Mouse (Mus musculus): ENCODE data around the gene Mab21l1.

Mab21l1 gene

DNA sequence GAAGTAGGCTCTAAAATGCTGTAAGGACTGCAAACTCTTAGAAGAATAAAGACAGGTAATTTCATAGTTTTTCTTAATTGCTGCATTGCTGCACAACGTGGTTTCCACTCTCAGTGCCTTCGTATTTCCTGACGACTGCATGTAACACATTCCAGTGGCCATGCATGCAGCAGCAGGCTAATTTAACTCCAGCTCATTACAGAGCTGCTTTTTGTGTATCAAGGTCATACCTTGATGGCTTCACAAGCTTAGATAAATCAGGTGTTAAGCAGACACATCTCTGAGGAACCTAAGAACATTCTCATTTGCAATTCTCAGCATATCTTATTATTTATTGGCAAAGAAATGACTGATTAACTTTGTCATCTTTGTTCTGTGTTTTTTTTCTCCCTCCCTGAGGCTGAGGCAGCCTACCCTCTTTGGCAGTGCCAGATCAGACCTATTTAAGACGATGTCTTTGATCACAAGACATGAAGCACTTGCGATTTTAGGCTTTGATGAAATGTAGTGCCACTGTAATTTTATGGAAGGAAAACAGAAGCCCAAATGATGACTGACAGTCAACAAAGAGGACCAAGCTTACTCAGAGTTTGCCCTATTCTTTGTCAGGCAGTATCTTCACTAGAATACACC lies 32.8 kb downstream of the Mab21l1 start:
- DNase-seq (ENCODE audit: low read depth), result no peak

DNA sequence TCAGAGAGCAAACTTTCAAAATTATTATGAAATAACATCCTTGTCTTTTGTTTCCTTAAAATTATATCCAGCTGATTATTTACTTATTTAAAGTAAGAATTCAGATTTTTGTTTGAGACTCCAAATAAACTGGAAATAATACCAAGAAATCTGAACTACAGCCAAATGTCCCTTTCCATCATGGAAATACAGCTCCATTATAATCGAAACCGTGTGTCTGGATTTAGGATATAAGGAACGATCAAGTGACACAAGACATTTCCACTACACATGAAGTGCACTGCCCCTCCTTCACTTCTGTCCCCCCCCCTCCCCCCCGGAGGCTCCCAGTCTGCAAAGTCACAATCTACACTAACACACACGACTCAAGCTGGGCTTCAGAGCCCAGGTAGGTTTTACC lies 33.8 kb downstream of the Mab21l1 start:
- DNase-seq (ENCODE audit: low read depth), result no peak

DNA sequence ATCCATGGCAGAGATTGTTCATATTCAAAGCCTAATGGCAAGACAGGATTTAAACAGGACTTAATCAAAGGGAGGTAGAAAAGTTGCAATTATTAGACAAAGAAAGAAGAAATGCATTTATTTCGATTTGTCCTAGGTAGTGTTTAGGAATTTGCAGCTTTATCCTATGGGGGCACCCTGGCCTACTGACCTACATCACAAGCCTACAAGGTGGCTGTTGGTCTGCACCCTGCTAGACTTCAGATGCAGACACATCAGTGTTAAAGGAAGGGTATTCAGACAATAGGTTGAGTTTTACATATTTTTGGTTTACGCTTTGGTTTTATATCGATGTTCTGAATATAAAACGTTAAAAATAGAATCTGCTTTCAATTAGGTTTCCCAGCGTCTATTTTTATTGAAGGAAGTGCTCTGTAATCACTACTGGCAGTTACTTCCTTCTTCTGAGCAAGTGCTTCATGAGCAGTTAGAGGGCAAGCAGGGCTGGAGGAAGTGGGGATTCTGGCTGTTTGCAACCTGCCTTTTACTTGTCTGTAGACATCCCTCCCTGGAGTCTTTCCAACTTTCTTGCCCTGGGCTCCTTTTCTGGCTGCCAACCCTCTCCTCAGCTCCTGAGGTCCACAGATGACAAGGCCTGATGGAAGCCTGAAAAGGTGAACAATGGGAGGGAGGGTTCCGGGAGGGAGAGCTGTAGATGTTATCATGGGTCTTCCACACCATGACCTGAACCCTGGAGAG lies 34.5 kb downstream of the Mab21l1 start:
- DNase-seq (ENCODE audit: low read depth), result peak; percentile 31

DNA sequence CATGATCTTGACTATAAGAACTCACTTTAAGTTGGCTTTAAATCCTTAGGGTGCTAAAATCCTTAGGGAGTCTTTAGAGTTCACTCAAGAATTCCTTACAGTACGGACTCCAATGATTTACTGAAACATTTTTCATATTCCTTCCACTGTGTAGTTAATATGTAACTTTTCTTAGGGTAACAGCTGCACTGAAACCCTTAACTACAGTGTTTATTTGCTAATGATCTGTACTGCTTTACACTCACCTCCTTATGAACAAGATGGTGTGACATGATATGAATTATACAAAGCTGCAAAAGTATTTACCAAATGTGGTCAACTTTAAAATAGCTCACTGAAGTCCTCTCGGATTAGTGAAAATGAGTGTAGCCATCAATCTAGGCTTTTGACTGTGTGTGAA lies 35.8 kb downstream of the Mab21l1 start:
- no peak for DNase-seq (ENCODE audit: low read depth)

DNA sequence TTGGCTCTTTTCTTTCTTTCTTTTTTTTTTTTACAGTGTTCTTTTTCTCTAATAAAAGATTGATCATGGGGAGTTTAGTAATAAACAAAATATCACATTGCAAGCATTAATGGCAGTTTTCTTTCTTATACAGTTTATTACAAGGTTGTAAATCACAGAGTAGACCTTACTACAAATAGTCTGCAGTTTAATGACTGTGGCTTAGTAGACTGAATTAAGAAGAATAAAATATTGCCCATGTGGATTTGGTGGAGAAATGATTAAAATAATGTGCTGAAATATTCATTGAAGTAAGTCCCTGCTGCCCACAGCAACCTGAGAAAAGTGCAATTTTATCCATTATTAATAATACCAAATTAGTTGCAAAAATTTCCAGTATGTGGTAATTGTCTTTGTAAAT lies 37.3 kb downstream of the Mab21l1 start:
- DNase-seq (ENCODE audit: low read depth), result no peak

GRCm38 (mm10) chr3:55824864-55825263 lies 42.6 kb downstream of the Mab21l1 start:
- no peak for DNase-seq (ENCODE audit: low read depth)

DNA sequence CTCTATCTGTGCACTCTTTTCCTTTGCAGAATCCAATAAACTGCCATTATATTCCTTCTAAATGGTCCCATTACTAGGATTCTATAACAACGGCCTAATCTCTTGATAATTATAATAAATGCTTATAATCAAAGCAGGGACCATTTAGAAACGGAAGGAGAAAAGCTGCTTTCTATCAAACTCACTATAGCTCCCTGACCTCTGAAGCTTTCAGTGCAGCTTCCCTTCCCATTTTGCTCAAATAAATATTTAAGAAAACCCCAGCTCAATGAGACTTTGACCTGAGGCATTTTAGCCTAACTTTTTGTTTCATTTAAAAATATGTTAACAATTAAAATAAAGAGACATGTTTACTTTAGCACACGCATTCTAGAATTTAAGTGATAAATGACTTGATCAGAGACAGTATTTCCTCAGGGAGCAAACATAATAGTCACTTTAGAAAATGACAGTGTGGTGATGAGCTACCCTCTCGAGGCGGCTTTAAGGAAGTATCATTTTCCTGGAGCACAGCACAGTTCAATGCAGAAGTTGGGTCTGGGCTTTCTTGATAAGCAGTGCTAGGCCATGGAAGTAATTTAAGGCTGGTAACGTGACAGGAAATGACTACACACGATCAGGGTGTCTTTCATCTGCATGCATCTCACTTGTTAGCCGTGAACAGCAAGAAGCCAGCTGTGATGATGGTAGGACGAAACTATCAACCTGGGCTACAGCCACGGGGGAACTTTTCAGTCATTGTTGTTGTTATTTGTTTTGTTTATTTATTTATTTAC lies 46.4 kb downstream of the Mab21l1 start:
- no peak for DNase-seq (ENCODE audit: low read depth)

DNA sequence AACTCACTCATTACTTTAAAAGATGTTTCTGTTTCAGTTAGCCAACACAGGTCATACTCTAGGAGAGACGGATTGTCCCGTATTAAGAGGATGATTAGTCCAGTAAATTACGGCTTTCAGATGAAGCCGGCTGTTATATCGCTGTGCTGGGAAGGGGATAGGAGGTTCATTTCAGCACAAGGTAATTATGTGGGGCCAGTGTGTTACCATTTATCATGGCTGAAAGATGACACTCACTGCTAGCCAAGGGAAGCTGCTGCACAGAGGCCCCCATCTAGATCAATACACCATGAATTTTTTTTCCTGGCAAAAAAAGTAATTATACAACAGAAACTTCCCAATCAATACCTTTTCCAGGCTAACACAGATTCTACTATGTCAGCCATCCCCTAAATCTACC lies 47.9 kb downstream of the Mab21l1 start:
- DNase-seq (ENCODE audit: low read depth), result no peak

Data from NIH3T3 (cell line).